Mouse (Mus musculus) testis, adult 2 months (tissue): ENCODE measurements around the gene Olfr523. TPM values are rescaled to one million over a fixed set of nuclear protein-coding genes. Genes with fewer than 3 reads are reported as not detected.
A peak's percentile ranks its signal among the peaks of the same experiment; 100 is the strongest.

Experiments
- H3K27ac ChIP-seq: fragments of 200-500 bp; 2 replicates; pipeline ENCODE4 v1.5.1; 2012; ENCODE audit warnings: low read depth, low read length; ENCODE audit not compliant: control insufficient read depth, insufficient read depth
- H3K27me3 ChIP-seq: fragments of 200-500 bp; 2 replicates; pipeline ENCODE4 v1.6.1; 2012; ENCODE audit warnings: mild to moderate bottlenecking, low read length, moderate library complexity; ENCODE audit not compliant: control insufficient read depth, insufficient read depth
- H3K36me3 ChIP-seq: fragments of 200-500 bp; 2 replicates; pipeline ENCODE4 v1.6.1; 2012; ENCODE audit warnings: mild to moderate bottlenecking, low read length; ENCODE audit not compliant: control insufficient read depth, insufficient read depth
- H3K4me1 ChIP-seq: fragments of 200-500 bp; 2 replicates; pipeline ENCODE4 v1.6.1; 2012; ENCODE audit warnings: low read length; ENCODE audit not compliant: control insufficient read depth, insufficient read depth
- H3K4me3 ChIP-seq: fragments of 200-500 bp; 2 replicates; pipeline ENCODE4 v1.5.1; 2012; ENCODE audit warnings: low read depth, mild to moderate bottlenecking, low read length, moderate library complexity, mixed read lengths; ENCODE audit not compliant: control insufficient read depth
- CTCF ChIP-seq: fragments of 200-500 bp; IDR thresholded peaks from 2 replicates; pipeline ENCODE4 v1.5.1; 2012; ENCODE audit warnings: low read depth, mild to moderate bottlenecking, inconsistent platforms, low read length, moderate library complexity; ENCODE audit not compliant: control insufficient read depth, insufficient read depth, insufficient replicate concordance
- POLR2A ChIP-seq: fragments of 200-500 bp; IDR thresholded peaks from 2 replicates; pipeline ENCODE4 v1.6.1; 2012; ENCODE audit warnings: low read depth, mild to moderate bottlenecking, inconsistent platforms, low read length, moderate library complexity; ENCODE audit not compliant: control insufficient read depth
- polyA plus RNA-seq: library from polyadenylated mRNA; depleted of rRNA; stranded (reverse); fragments of >200 nt; gene quantifications from 2 replicates; pipeline ENCODE4 v1.2.3, GENCODE M21; 2012

The Olfr523 gene
- polyA plus RNA-seq, 1 experiment = not detected

GRCm38 (mm10) chr7:140154218-140154927 lies 18.6 kb upstream of the Olfr523 start, which contains the start of gene Sprn:
Sprn (minus strand) TSS chr7:140154877.
- Histone ChIP-seq H3K27me3 (no peaks in the 10 kb centered on the region), H3K4me1 (peaks cover 13% of the 10 kb centered on the region), H3K27ac (no peak within 1 kb of the TSS), H3K4me3 (peak within 1 kb of the TSS; percentile 31), H3K36me3 (no peaks in the 10 kb centered on the region)
- TF ChIP-seq POLR2A = no peak
- no peak for TF ChIP-seq CTCF

DNA sequence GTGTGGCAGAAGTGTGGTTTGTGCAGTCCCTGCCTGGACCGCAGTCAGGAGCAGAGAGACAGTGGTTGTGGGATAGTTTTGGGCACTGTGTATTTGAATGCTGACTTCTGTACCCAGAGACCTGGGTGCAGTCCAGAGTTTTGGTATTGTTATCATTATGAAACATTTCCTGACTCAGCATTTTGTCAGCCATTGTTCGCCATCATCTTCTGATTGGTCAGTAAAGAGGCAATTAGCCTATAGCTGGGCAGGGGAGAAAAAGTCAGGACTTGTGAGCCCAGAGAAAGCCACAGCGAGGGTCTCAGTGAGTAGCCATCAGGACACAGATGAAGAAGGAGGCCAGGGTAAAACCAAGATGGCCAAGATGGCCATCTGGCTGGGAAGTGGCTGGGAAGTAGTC lies 12.7 kb upstream of the Olfr523 start:
- Histone ChIP-seq H3K36me3 (no peaks in the 10 kb centered on the region), H3K4me3 (no peak overlapping the region), H3K27ac (no peak overlapping the region), H3K4me1 (no peaks in the 10 kb centered on the region), H3K27me3 (no peaks in the 10 kb centered on the region)
- no peak for TF ChIP-seq CTCF
- no peak for TF ChIP-seq POLR2A

- no peak for TF ChIP-seq POLR2A
- TF ChIP-seq CTCF = no peak
- Histone ChIP-seq H3K27me3 (no peaks in the 10 kb centered on the region), H3K27ac (no peak within 1 kb of the TSS)
Measured at GRCm38 (mm10) chr7:140164664-140165063, 8.4 kb upstream of the Olfr523 start, which contains the start of gene Olfr522. Olfr522 (minus strand) TSS chr7:140164764.

DNA sequence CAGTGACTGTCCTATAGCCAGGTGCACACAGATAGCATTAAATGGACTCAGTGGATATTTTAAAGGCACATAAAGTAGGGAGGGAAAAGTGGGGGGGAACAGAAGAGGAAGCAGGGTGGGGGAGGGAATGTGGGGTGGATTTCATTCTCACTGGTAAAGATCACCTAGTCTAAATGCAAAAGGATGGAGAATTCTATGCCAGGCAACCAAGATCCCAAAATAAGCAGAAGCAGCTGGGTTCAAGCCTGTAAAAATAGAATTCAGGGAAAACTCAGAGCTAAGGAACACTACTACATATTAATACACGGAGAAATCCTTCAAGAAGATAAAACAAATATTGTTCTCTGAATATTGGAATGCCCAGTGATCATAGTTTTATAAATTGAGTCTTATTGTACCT lies 5.1 kb upstream of the Olfr523 start:
- Histone ChIP-seq H3K4me1 (no peaks in the 10 kb centered on the region), H3K27me3 (no peaks in the 10 kb centered on the region), H3K36me3 (no peaks in the 10 kb centered on the region), H3K27ac (no peak overlapping the region), H3K4me3 (no peak overlapping the region)
- TF ChIP-seq POLR2A = no peak
- no peak for TF ChIP-seq CTCF

More at GRCm38 (mm10) chr7:140164664-140165063, 8.4 kb upstream of the Olfr523 start, which contains the start of gene Olfr522:
- no peaks in the 10 kb centered on the region for H3K36me3 ChIP-seq
- no peaks in the 10 kb centered on the region for H3K4me1 ChIP-seq
- no peak within 1 kb of the TSS for H3K4me3 ChIP-seq

GRCm38 (mm10) chr7:140169386-140169785 lies 3.6 kb upstream of the Olfr523 start:
- no peaks in the 10 kb centered on the region for H3K27me3 ChIP-seq
- H3K4me3 ChIP-seq = no peak overlapping the region
- no peak for TF ChIP-seq CTCF
- TF ChIP-seq POLR2A = no peak
- H3K4me1 ChIP-seq = no peaks in the 10 kb centered on the region
- H3K36me3 ChIP-seq = no peaks in the 10 kb centered on the region
- H3K27ac ChIP-seq = no peak overlapping the region

DNA sequence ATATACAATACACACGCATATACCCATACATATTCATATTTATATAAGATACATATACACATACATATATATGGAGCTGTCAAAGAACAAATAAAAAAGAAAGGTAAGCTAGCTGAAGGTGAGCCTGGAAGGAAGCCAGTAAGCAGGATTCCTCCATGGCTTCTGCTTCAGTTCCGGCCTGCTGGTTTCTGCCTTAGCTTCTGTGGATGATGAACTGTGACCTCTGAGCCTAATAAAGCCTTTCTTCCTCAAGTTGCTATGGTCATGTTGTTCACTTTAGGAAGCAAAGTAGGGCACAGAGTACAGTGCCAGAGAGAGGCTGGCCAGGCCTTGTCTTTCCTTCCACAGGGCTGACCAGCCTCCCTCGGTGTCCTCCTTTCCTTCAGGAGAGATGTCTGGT lies 2.2 kb upstream of the Olfr523 start:
- no peak for TF ChIP-seq POLR2A
- TF ChIP-seq CTCF = no peak
- Histone ChIP-seq H3K36me3 (no peaks in the 10 kb centered on the region), H3K4me3 (no peak overlapping the region), H3K27me3 (no peaks in the 10 kb centered on the region), H3K27ac (no peak overlapping the region), H3K4me1 (no peaks in the 10 kb centered on the region)

DNA sequence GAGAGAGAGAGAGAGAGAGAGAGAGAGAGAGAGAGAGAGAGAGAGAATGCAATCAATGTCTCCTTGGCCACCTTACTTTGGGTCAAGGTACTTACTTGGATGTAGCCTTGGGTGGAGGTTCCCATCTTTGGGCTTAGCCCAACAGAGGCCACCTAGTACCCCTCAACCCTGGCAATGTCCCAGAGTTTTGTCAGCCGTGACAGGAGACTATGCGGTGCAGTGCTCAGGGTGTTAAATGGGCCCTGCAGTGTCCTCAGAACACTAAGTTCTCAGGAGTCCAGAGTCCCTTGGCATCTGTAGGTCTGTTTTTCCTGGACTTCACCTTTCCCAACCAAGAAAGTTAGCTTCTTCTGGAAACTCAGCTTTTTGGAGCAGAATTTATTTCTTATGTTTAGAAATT lies 6.2 kb downstream of the Olfr523 start:
- no peaks in the 10 kb centered on the region for H3K4me1 ChIP-seq
- H3K36me3 ChIP-seq = no peaks in the 10 kb centered on the region
- no peak overlapping the region for H3K4me3 ChIP-seq
- no peak for TF ChIP-seq POLR2A
- TF ChIP-seq CTCF = no peak
- H3K27me3 ChIP-seq = no peaks in the 10 kb centered on the region
- H3K27ac ChIP-seq = no peak overlapping the region
